Mouse (Mus musculus) thymus, postnatal 10 days (tissue): ENCODE data around the gene Vmn2r-ps130.
"Not testable (repeated sequence)": the region's sequence is repeated elsewhere in the genome, so short reads cannot be mapped to it uniquely, and the experiment has no call there.

ENCODE experiments used
- DNase-seq, 2 experiments: peaks; one replicate each; pipeline ENCODE4 v3.0.0; 2021; ENCODE audit warnings: low spot score in 2 of 2

Gene Vmn2r-ps130

GRCm38 (mm10) chr17:23060866-23061265 is at the start of gene Vmn2r-ps130:
Gene Vmn2r-ps130, plus strand, starts transcription at chr17:23061166.
- DNase-seq, result not testable (repeated sequence)
